Mouse (Mus musculus) embryonic facial prominence, embryonic 14.5 days (tissue): ENCODE measurements around the gene Vangl2. TPM values are rescaled to one million over a fixed set of nuclear protein-coding genes. Genes with fewer than 3 reads are reported as not detected.

ENCODE experiments used
- ATAC-seq: fragments of 200-750 bp; cut with Nextera tagmentation; 2 replicates; pipeline ENCODE4 v1.8.0; 2017; ENCODE audit warnings: low read depth, moderate number of reproducible peaks, moderate TSS enrichment
- DNase-seq: peaks from one replicate; pipeline ENCODE4 v3.0.0-alpha.2; 2015; ENCODE audit warnings: low spot score
- H3K27ac ChIP-seq: fragments of 300-500 bp; sonication (generic); replicated peaks from 2 replicates; pipeline ENCODE4 v1.5.1; 2014; ENCODE audit warnings: low read depth, mild to moderate bottlenecking, low read length, moderate library complexity
- H3K27me3 ChIP-seq: fragments of 300-500 bp; sonication (generic); replicated peaks from 2 replicates; pipeline ENCODE4 v1.6.1; 2014; ENCODE audit warnings: low read length; ENCODE audit not compliant: control insufficient read depth, insufficient read depth
- H3K36me3 ChIP-seq: fragments of 300-500 bp; sonication (generic); 2 replicates; pipeline ENCODE4 v1.6.1; 2014; ENCODE audit warnings: low read length, mixed read lengths; ENCODE audit not compliant: control insufficient read depth, insufficient read depth
- H3K4me1 ChIP-seq: fragments of 300-500 bp; sonication (generic); 2 replicates; pipeline ENCODE4 v1.6.1; 2014; ENCODE audit warnings: antibody characterized with exemption, low read length; ENCODE audit not compliant: control insufficient read depth, insufficient read depth
- H3K4me2 ChIP-seq: fragments of 300-500 bp; sonication (generic); 2 replicates; pipeline ENCODE4 v1.6.1; 2014; ENCODE audit warnings: low read depth, mild to moderate bottlenecking, low read length, moderate library complexity, mixed read lengths
- H3K4me3 ChIP-seq: fragments of 300-500 bp; sonication (generic); 2 replicates; pipeline ENCODE4 v1.5.1; 2014; ENCODE audit warnings: low read depth, mild to moderate bottlenecking, low read length
- H3K9ac ChIP-seq: fragments of 300-500 bp; sonication (generic); 2 replicates; pipeline ENCODE4 v1.6.1; 2014; ENCODE audit warnings: low read depth, mild to moderate bottlenecking, low read length, moderate library complexity, mixed read lengths
- H3K9me3 ChIP-seq: fragments of 300-500 bp; sonication (generic); 2 replicates; pipeline ENCODE4 v1.6.1; 2016; ENCODE audit warnings: low read length; ENCODE audit not compliant: control insufficient read depth
- WGBS: fragments of 180-500 bp; shearing (Covaris S2); extraction: QIAGEN DNeasy Blood & Tissue Kit; methylation state at CpG from one replicate; pipeline ENCODE4 v1.1.7; 2014; 5-methylcytosine and 5-hydroxymethylcytosine counted together
- polyA plus RNA-seq: library from polyadenylated mRNA; unstranded; fragments of >200 nt; fragmentation: Nextera tagmentation; extraction: Ambion mirVana; gene quantifications from 2 replicates; pipeline ENCODE4 v1.2.1, GENCODE M21; 2014

Vangl2 gene
- polyA plus RNA-seq, 1 experiment from 2014 or later: 13.5 TPM

DNA sequence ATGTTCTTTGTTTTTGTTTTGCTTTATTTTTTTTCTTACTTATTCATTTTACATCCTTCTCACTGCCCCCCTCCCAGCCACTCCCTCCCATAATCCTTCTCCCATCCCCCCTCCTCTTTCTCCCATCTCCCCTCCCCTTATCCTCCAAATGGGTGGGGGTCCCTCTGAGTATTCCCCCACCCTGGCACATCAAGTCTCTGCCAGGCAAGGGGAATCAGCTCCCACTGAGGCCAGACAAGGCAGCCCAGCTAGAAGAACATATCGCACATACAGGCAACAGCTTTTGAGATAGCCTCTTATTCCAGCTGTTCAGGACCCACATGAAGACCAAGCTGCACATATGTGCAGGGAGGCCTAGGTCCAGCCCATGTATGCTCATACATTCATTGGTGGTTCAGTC lies 44.1 kb downstream of the Vangl2 start:
- WGBS: 89% methylated on average over 1 of the region's 1 CpGs
- no peak overlapping the region for H3K4me3 ChIP-seq

GRCm38 (mm10) chr1:171983372-171984001 lies 44.8 kb downstream of the Vangl2 start:
- peaks cover 4% of the 10 kb centered on the region; the same call in 1 of the 2 replicates for H3K9me3 ChIP-seq
- H3K36me3 ChIP-seq: no peaks in the 10 kb centered on the region
- ATAC-seq (no peak), DNase-seq (no peak)
- no peaks in the 10 kb centered on the region for H3K4me1 ChIP-seq
- H3K27ac ChIP-seq: no peak overlapping the region
- H3K27me3 ChIP-seq: no peaks in the 10 kb centered on the region
- H3K9ac ChIP-seq: no peak overlapping the region
- H3K4me3 ChIP-seq: no peak overlapping the region
- WGBS: 74% methylated on average over 3 of the region's 3 CpGs
- no peak overlapping the region for H3K4me2 ChIP-seq

More for the DNA sequence above, 44.1 kb downstream of the Vangl2 start:
- no peak overlapping the region for H3K4me2 ChIP-seq
- DNase-seq: no peak
- no peaks in the 10 kb centered on the region for H3K4me1 ChIP-seq
- no peak for ATAC-seq
- no peaks in the 10 kb centered on the region for H3K36me3 ChIP-seq
- no peaks in the 10 kb centered on the region for H3K27me3 ChIP-seq
- peaks cover 6% of the 10 kb centered on the region; the same call in 1 of the 2 replicates for H3K9me3 ChIP-seq
- H3K9ac ChIP-seq: no peak overlapping the region
- no peak overlapping the region for H3K27ac ChIP-seq

DNA sequence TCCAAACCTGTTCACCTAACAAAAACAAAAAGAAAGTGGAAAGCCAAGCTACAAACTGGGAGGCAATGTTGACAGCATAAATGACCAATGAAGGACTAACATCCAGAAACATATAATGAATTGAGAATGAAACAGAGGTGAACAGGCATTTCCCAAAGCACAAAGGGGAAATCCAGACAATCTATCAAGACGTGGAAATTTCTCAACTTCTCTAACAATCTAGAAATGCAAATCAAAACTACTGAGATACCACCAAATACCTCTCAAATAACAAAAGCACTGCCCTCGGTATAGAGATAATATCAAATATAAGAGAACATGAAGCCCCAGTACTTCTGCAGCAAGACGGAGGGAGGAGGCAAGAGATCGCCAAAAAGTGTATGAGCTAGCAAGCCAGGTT lies 45.5 kb downstream of the Vangl2 start:
- no peak overlapping the region for H3K27ac ChIP-seq
- no peaks in the 10 kb centered on the region for H3K9me3 ChIP-seq
- no peaks in the 10 kb centered on the region for H3K27me3 ChIP-seq
- no peaks in the 10 kb centered on the region for H3K36me3 ChIP-seq
- H3K4me3 ChIP-seq: no peak overlapping the region
- H3K4me1 ChIP-seq: no peaks in the 10 kb centered on the region
- DNase-seq: no peak
- H3K4me2 ChIP-seq: no peak overlapping the region
- ATAC-seq: no peak
- WGBS: 64% methylated on average over 4 of the region's 4 CpGs
- no peak overlapping the region for H3K9ac ChIP-seq

- Histone ChIP-seq H3K4me2 (no peak overlapping the region), H3K27ac (no peak overlapping the region)
- ATAC-seq: no peak
These were observed 46.1 kb downstream of the Vangl2 start for GRCm38 (mm10) chr1:171982170-171982569.

GRCm38 (mm10) chr1:171979969-171980730 lies 48.1 kb downstream of the Vangl2 start:
- DNase-seq (peak; percentile 17), ATAC-seq (peak; percentile 65)
- WGBS: 86% methylated on average over 13 of the region's 13 CpGs

More at GRCm38 (mm10) chr1:171982170-171982569, 46.1 kb downstream of the Vangl2 start:
- no peak overlapping the region for H3K9ac ChIP-seq
- WGBS: 67% methylated on average over 5 of the region's 5 CpGs
- no peaks in the 10 kb centered on the region for H3K27me3 ChIP-seq
- H3K36me3 ChIP-seq: no peaks in the 10 kb centered on the region
- H3K9me3 ChIP-seq: no peaks in the 10 kb centered on the region
- H3K4me3 ChIP-seq: no peak overlapping the region
- H3K4me1 ChIP-seq: no peaks in the 10 kb centered on the region
- no peak for DNase-seq

GRCm38 (mm10) chr1:171977891-171978290 lies 50.4 kb downstream of the Vangl2 start:
- no peak for DNase-seq
- no peaks in the 10 kb centered on the region for H3K4me1 ChIP-seq
- H3K4me2 ChIP-seq: no peak overlapping the region
- H3K36me3 ChIP-seq: no peaks in the 10 kb centered on the region
- no peak overlapping the region for H3K4me3 ChIP-seq
- no peaks in the 10 kb centered on the region for H3K27me3 ChIP-seq
- WGBS: 76% methylated on average over 2 of the region's 2 CpGs
- no peak for ATAC-seq
- H3K27ac ChIP-seq: no peak overlapping the region
- H3K9ac ChIP-seq: no peak overlapping the region
- H3K9me3 ChIP-seq: no peaks in the 10 kb centered on the region

More at GRCm38 (mm10) chr1:171979969-171980730, 48.1 kb downstream of the Vangl2 start:
- Histone ChIP-seq H3K4me1 (no peaks in the 10 kb centered on the region), H3K9me3 (no peaks in the 10 kb centered on the region), H3K4me2 (no peak overlapping the region), H3K27me3 (no peaks in the 10 kb centered on the region), H3K36me3 (no peaks in the 10 kb centered on the region), H3K4me3 (no peak overlapping the region), H3K27ac (no peak overlapping the region), H3K9ac (no peak overlapping the region)

GRCm38 (mm10) chr1:171976826-171977539 lies 51.3 kb downstream of the Vangl2 start:
- 91% methylated on average over 14 of the region's 14 CpGs for WGBS

GRCm38 (mm10) chr1:171975831-171976230 lies 52.4 kb downstream of the Vangl2 start:
- ATAC-seq: no peak
- 90% methylated on average over 4 of the region's 4 CpGs for WGBS

More at GRCm38 (mm10) chr1:171976826-171977539, 51.3 kb downstream of the Vangl2 start:
- H3K9ac ChIP-seq: no peak overlapping the region
- no peaks in the 10 kb centered on the region for H3K36me3 ChIP-seq
- ATAC-seq (no peak), DNase-seq (no peak)
- H3K4me1 ChIP-seq: no peaks in the 10 kb centered on the region
- H3K4me2 ChIP-seq: no peak overlapping the region
- no peaks in the 10 kb centered on the region for H3K9me3 ChIP-seq
- no peak overlapping the region for H3K4me3 ChIP-seq
- no peaks in the 10 kb centered on the region for H3K27me3 ChIP-seq
- H3K27ac ChIP-seq: no peak overlapping the region

More at GRCm38 (mm10) chr1:171975831-171976230, 52.4 kb downstream of the Vangl2 start:
- H3K36me3 ChIP-seq: no peaks in the 10 kb centered on the region
- H3K27ac ChIP-seq: no peak overlapping the region
- H3K9me3 ChIP-seq: no peaks in the 10 kb centered on the region
- no peaks in the 10 kb centered on the region for H3K27me3 ChIP-seq
- H3K4me2 ChIP-seq: no peak overlapping the region
- no peak for DNase-seq
- no peaks in the 10 kb centered on the region for H3K4me1 ChIP-seq
- no peak overlapping the region for H3K4me3 ChIP-seq
- no peak overlapping the region for H3K9ac ChIP-seq
